Mouse (Mus musculus): Measurements from ENCODE around the gene Dgki. TPM values are rescaled to one million over a fixed set of nuclear protein-coding genes. Genes with fewer than 3 reads are reported as not detected.

The Dgki gene
- 1 to 10 TPM; 2.3 to 6.9 (median 4.9) TPM for total RNA-seq (2022)

GRCm38 (mm10) chr6:37299562-37300390 is at the start of gene Dgki:
Gene Dgki, minus strand, starts transcription at chr6:37300184.
- peak; percentile 13 for DNase-seq

GRCm38 (mm10) chr6:37347606-37348005 is 47.6 kb upstream of the Dgki start:
- DNase-seq = no peak

GRCm38 (mm10) chr6:37338055-37338454 is 38.1 kb upstream of the Dgki start:
- DNase-seq = no peak

GRCm38 (mm10) chr6:37336831-37337260 is 36.9 kb upstream of the Dgki start:
- DNase-seq = no peak

- DNase-seq = no peak
These were observed 36.4 kb upstream of the Dgki start for GRCm38 (mm10) chr6:37336381-37336780.

- DNase-seq = no peak
These were observed 32.9 kb upstream of the Dgki start for GRCm38 (mm10) chr6:37332846-37333245.

- DNase-seq = no peak
These were observed 30.2 kb upstream of the Dgki start for GRCm38 (mm10) chr6:37329901-37330864.

GRCm38 (mm10) chr6:37329376-37329775 is 29.4 kb upstream of the Dgki start:
- no peak for DNase-seq

GRCm38 (mm10) chr6:37328671-37329070 is 28.7 kb upstream of the Dgki start:
- no peak for DNase-seq

- DNase-seq = no peak
These were observed 27.5 kb upstream of the Dgki start for GRCm38 (mm10) chr6:37327519-37327918.

GRCm38 (mm10) chr6:37326603-37326955 is 26.6 kb upstream of the Dgki start:
- no peak for DNase-seq

GRCm38 (mm10) chr6:37325906-37326602 is 26.1 kb upstream of the Dgki start:
- DNase-seq = no peak

GRCm38 (mm10) chr6:37325076-37325475 is 25.1 kb upstream of the Dgki start:
- no peak for DNase-seq

GRCm38 (mm10) chr6:37322641-37323040 is 22.7 kb upstream of the Dgki start:
- DNase-seq = no peak

- no peak for DNase-seq
These were observed 22.1 kb upstream of the Dgki start for GRCm38 (mm10) chr6:37322088-37322487.

- no peak for DNase-seq
These were observed 17.9 kb upstream of the Dgki start for GRCm38 (mm10) chr6:37317904-37318303.

- DNase-seq = no peak
These were observed 15.5 kb upstream of the Dgki start for GRCm38 (mm10) chr6:37315440-37315839.

- DNase-seq = no peak
These were observed 10.6 kb upstream of the Dgki start for GRCm38 (mm10) chr6:37310601-37311000.

GRCm38 (mm10) chr6:37306616-37307015 is 6.6 kb upstream of the Dgki start:
- no peak for DNase-seq

- DNase-seq = no peak
These were observed 508 bp upstream of the Dgki start for GRCm38 (mm10) chr6:37300492-37300891.

- DNase-seq = no peak
These were observed 1.0 kb downstream of the Dgki start for GRCm38 (mm10) chr6:37298982-37299381.

- no peak for DNase-seq
These were observed 2.1 kb downstream of the Dgki start for GRCm38 (mm10) chr6:37297744-37298482.
